Mouse (Mus musculus): ENCODE measurements around the gene Hist1h4d. TPM values are rescaled to one million over a fixed set of nuclear protein-coding genes. Genes with fewer than 3 reads are reported as not detected.
"Not testable (repeated sequence)": the region's sequence is repeated elsewhere in the genome, so short reads cannot be mapped to it uniquely, and the experiment has no call there.

The Hist1h4d gene
- polyA plus RNA-seq, 1 experiment from 2014 or later, result 74.5 TPM

DNA sequence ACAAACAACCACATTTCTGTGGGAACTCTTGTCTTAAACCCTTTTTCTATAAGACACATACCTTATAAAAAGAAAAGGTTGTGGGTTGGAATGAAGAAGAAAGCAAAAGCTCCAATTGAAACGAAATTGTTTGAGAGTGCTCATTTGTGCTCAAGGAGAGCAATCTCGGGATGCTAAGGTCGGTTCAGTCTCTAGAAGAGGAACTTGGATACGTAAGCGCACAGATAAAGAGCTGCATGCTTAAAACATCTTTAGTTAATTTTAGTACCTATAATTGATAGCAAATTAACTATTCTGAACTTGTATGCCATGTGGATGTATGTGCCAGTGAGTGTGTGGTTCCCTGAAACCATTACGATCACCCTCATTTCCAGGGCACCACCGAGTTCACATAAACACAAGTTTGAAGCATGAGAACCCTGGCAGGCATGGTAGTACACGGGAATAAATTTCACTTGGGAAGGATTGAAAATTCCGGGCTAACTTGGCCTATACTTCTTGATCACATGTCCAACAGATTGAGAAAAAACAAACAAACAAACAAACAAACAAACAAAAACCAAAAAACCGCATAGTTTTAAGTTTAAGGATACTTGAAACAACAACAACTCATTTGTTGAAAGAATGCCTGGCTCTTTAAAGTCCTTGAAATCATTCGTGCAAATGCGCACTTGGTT, 38.8 kb downstream of the Hist1h4d start:
- WGBS, result 47% methylated on average over 12 of the region's 12 CpGs

DNA sequence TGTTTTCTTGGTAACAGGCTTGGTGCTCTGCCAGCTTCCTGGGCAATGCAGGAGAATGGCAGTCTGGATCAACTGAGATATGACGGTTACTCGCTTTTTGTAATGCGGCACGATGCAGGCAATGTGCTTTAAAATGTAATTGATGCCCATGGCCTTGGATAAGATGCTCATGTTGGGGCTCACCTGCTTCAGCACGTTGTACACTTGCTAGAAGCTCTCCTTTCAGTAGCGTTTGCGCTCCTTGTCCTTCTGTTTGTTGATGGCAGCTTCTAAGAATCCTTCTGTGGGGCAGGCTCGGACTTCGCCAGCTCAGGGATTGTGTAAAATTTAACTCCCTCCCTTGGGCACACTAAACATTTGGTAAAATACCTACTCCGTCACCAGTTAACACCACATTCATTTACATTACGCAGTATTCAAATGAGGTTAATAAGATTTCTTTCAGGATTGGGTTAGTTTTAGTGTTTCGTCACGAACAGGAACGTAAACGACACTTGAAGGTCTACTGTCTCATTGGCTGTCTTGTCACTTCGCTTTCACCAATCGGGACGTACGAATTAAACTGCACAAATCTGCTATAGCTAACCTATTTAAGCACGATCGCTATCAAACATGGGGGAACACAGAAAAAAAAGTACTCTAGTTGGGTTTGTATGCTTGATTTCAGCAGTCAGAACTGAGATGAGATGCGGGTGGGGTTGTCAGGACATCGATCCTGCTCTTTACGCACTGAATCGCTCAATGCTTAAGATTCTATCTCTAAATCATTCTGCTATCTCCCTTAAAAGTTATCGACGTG, 39.5 kb downstream of the Hist1h4d start, which contains the start of gene Hist1h2be:
Gene Hist1h2be (minus strand): TSS at position 392 of the 799 bp plus-strand sequence.
- peak; percentile 85 for ATAC-seq (ENCODE audit: low read depth)
- Histone ChIP-seq H3K27ac (replicated peaks; ENCODE audit: low read depth, low read length) (peak within 1 kb of the TSS; percentile 96), H3K4me1 (ENCODE audit: control insufficient read depth, insufficient read depth, low read length) (peaks cover 3% of the 10 kb centered on the region; the same call in 1 of the 2 replicates), H3K4me2 (ENCODE audit: low read depth, low read length) (peak within 1 kb of the TSS; percentile 94), H3K9me3 (ENCODE audit: control insufficient read depth, low read length) (no peaks in the 10 kb centered on the region), H3K9ac (ENCODE audit: low read depth, low read length) (peak within 1 kb of the TSS; percentile 92), H3K27me3 (replicated peaks; ENCODE audit: control insufficient read depth, insufficient read depth, low read length) (no peaks in the 10 kb centered on the region), H3K36me3 (ENCODE audit: control insufficient read depth, insufficient read depth, low read length) (no peaks in the 10 kb centered on the region), H3K4me3 (ENCODE audit: low read depth, low read length) (peak within 1 kb of the TSS; percentile 69)
- under 1% methylated on average over 27 of the region's 27 CpGs for WGBS
- peak; percentile 99 for DNase-seq (ENCODE audit: low spot score)

More for the DNA sequence above, 38.8 kb downstream of the Hist1h4d start:
- peak overlapping the region; percentile 96 for H3K27ac ChIP-seq (replicated peaks; ENCODE audit: low read depth, low read length)
- peak overlapping the region; percentile 69 for H3K4me3 ChIP-seq (ENCODE audit: low read depth, low read length)
- no peaks in the 10 kb centered on the region for H3K36me3 ChIP-seq (ENCODE audit: control insufficient read depth, insufficient read depth, low read length)
- H3K27me3 ChIP-seq (replicated peaks; ENCODE audit: control insufficient read depth, insufficient read depth, low read length), result no peaks in the 10 kb centered on the region
- DNase-seq (ENCODE audit: low spot score) (no peak), ATAC-seq (ENCODE audit: low read depth) (no peak)
- H3K9ac ChIP-seq (ENCODE audit: low read depth, low read length), result peak overlapping the region; percentile 92
- H3K4me2 ChIP-seq (ENCODE audit: low read depth, low read length), result peak overlapping the region; percentile 94
- peaks cover 3% of the 10 kb centered on the region; the same call in 1 of the 2 replicates for H3K4me1 ChIP-seq (ENCODE audit: control insufficient read depth, insufficient read depth, low read length)
- no peaks in the 10 kb centered on the region for H3K9me3 ChIP-seq (ENCODE audit: control insufficient read depth, low read length)

DNA sequence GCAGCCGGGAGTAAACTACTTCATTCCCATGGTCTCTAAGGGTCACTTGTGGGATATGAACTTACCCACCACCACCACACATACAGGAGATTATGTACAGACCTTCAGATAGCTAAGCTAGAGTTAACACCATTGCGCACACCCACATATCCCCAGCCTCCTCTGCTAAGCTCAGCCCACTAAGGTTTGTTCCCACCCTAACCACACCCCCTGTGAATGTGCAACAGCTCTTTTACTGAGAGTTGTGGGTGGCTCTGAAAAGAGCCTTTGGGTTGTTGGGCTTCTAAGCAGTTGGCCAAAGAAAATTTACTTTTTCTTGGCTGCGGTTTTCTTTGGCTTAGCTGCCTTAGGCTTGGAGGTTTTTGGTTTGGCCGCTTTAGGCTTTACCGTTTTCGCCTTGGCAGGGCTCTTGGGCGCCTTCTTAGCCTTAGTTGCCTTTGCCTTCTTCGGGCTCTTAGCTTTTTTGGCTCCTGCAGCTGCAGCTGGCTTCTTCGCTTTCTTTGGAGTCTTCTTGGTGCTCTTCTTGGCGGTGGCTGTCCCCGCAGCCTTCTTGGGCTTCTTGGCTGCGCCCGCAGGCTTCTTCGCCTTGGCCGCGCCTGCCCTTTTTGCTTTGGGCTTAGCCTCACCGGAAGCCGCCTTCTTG, 40.3 kb downstream of the Hist1h4d start:
- H3K4me2 ChIP-seq (ENCODE audit: low read depth, low read length), result peak overlapping the region; percentile 94
- DNase-seq (ENCODE audit: low spot score), result peak; percentile 94

DNA sequence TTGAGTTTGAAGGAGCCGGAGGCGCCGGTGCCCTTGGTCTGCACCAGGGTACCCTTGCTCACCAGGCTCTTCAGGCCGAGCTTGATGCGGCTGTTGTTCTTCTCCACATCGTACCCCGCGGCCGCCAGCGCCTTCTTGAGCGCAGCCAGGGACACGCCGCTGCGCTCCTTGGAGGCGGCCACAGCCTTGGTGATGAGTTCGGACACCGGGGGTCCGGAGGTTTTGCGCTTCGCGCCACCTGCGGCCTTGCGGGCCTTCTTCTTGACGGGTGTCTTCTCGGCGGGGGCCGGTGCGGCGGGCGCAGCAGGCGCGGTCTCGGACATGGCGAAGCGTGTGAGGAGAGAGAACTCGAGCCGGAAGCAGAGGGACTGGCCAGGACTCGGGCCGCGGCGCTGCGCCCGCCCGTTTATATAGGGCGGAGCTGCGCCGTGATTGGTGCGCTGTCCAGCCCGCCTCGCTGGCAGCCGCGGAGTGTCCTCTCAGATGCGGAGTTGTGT, 40.8 kb downstream of the Hist1h4d start, which contains the start of gene Hist1h1e:
Gene Hist1h1e (minus strand): TSS at position 384 of the 497 bp plus-strand sequence.
- 0% methylated on average over 39 of the region's 53 CpGs for WGBS
- H3K9me3 ChIP-seq (ENCODE audit: control insufficient read depth, low read length), result not testable (repeated sequence)
- ATAC-seq (ENCODE audit: low read depth), result peak; percentile 92

More for the DNA sequence above, 40.3 kb downstream of the Hist1h4d start:
- H3K4me3 ChIP-seq (ENCODE audit: low read depth, low read length), result peak overlapping the region; percentile 69
- no peaks in the 10 kb centered on the region for H3K9me3 ChIP-seq (ENCODE audit: control insufficient read depth, low read length)
- peak; percentile 88 for ATAC-seq (ENCODE audit: low read depth)
- H3K36me3 ChIP-seq (ENCODE audit: control insufficient read depth, insufficient read depth, low read length), result no peaks in the 10 kb centered on the region
- WGBS, result 1% methylated on average over 18 of the region's 18 CpGs
- peak overlapping the region; percentile 92 for H3K9ac ChIP-seq (ENCODE audit: low read depth, low read length)
- H3K4me1 ChIP-seq (ENCODE audit: control insufficient read depth, insufficient read depth, low read length), result peaks cover 3% of the 10 kb centered on the region; the same call in 1 of the 2 replicates
- H3K27ac ChIP-seq (replicated peaks; ENCODE audit: low read depth, low read length), result peak overlapping the region; percentile 96
- H3K27me3 ChIP-seq (replicated peaks; ENCODE audit: control insufficient read depth, insufficient read depth, low read length), result no peaks in the 10 kb centered on the region

DNA sequence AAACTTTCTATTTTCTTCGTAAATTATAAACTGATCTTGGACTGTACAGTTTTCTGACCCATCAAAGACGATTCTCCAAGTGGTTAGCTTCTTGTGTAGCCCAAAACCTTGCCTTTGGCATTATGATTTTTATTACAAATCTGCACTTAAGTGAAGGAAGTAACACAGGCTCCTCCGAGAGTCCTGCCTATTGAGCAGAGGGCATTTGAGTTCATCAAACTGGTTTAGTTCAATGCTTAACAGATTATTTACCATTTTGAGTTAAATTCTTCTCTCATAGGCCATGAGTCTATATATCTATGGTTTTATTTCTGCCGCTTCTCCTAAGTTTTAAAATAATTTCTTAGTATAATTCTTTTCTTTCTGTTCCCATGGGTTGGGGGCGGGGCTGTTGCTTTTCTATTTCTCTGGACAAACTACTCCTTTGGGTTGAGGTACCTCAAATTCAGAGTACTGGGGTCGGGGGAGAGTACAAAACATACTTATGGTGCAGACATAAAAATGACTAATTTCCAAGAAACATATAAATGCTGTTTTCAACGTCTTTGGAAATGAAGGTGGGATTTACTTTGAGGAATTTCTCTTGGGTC, 41.6 kb downstream of the Hist1h4d start:
- DNase-seq (ENCODE audit: low spot score), result peak; percentile 23
- peak overlapping the region; percentile 92 for H3K9ac ChIP-seq (ENCODE audit: low read depth, low read length)
- H3K9me3 ChIP-seq (ENCODE audit: control insufficient read depth, low read length), result no peaks in the 10 kb centered on the region
- H3K4me1 ChIP-seq (ENCODE audit: control insufficient read depth, insufficient read depth, low read length), result peaks cover 3% of the 10 kb centered on the region; the same call in 1 of the 2 replicates
- no peak for ATAC-seq (ENCODE audit: low read depth)
- H3K4me3 ChIP-seq (ENCODE audit: low read depth, low read length), result peak overlapping the region; percentile 69
- no peaks in the 10 kb centered on the region for H3K27me3 ChIP-seq (replicated peaks; ENCODE audit: control insufficient read depth, insufficient read depth, low read length)
- H3K36me3 ChIP-seq (ENCODE audit: control insufficient read depth, insufficient read depth, low read length), result no peaks in the 10 kb centered on the region
- peak overlapping the region; percentile 94 for H3K4me2 ChIP-seq (ENCODE audit: low read depth, low read length)
- WGBS, result 28% methylated on average over 7 of the region's 7 CpGs
- peak overlapping the region; percentile 96 for H3K27ac ChIP-seq (replicated peaks; ENCODE audit: low read depth, low read length)

More for the DNA sequence above, 40.8 kb downstream of the Hist1h4d start, which contains the start of gene Hist1h1e:
- H3K4me1 ChIP-seq (ENCODE audit: control insufficient read depth, insufficient read depth, low read length); H3K27me3 ChIP-seq (replicated peaks; ENCODE audit: control insufficient read depth, insufficient read depth, low read length); H3K36me3 ChIP-seq (ENCODE audit: control insufficient read depth, insufficient read depth, low read length): not testable (repeated sequence)
- H3K4me2 ChIP-seq (ENCODE audit: low read depth, low read length), result peak within 1 kb of the TSS; percentile 94
- peak within 1 kb of the TSS; percentile 96 for H3K27ac ChIP-seq (replicated peaks; ENCODE audit: low read depth, low read length)
- H3K4me3 ChIP-seq (ENCODE audit: low read depth, low read length), result peak within 1 kb of the TSS; percentile 69
- DNase-seq (ENCODE audit: low spot score), result peak; percentile 94
- H3K9ac ChIP-seq (ENCODE audit: low read depth, low read length), result peak within 1 kb of the TSS; percentile 92

DNA sequence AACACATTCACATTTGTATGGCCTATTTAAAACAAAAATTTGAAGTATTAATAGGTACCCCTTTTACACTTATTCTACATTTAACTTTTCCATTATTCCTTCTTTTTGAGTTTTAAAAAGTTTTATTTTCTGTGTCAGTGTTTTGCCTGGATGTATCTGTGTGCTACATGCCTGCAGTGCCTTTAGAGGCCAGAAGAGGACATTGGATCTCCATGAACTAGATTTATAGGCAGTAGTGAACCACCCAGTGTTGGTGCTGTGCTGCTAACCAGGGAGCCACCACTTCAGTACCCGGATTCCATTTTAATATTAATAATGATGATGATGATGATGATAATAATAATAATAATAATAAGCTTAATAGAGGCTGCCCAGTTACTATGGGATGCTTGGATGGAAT, 49.3 kb downstream of the Hist1h4d start:
- WGBS, result 36% methylated on average over 1 of the region's 1 CpGs
- Histone ChIP-seq H3K36me3 (ENCODE audit: control insufficient read depth, insufficient read depth, low read length) (no peaks in the 10 kb centered on the region), H3K4me2 (ENCODE audit: low read depth, low read length) (no peak overlapping the region), H3K27me3 (replicated peaks; ENCODE audit: control insufficient read depth, insufficient read depth, low read length) (no peaks in the 10 kb centered on the region), H3K9me3 (ENCODE audit: control insufficient read depth, low read length) (no peaks in the 10 kb centered on the region), H3K9ac (ENCODE audit: low read depth, low read length) (no peak overlapping the region), H3K4me1 (ENCODE audit: control insufficient read depth, insufficient read depth, low read length) (no peaks in the 10 kb centered on the region), H3K27ac (replicated peaks; ENCODE audit: low read depth, low read length) (no peak overlapping the region), H3K4me3 (ENCODE audit: low read depth, low read length) (no peak overlapping the region)
- peak; percentile 12 for DNase-seq (ENCODE audit: low spot score)
- ATAC-seq (ENCODE audit: low read depth), result no peak

All from embryonic facial prominence, embryonic 14.5 days (tissue).